Mouse (Mus musculus) E14TG2a.4 (cell line): ENCODE results near the gene Idnk.
"Not testable (repeated sequence)": the region's sequence is repeated elsewhere in the genome, so short reads cannot be mapped to it uniquely, and the experiment has no call there.

ENCODE experiments used
- CTCF ChIP-seq: conservative IDR thresholded peaks from 2 replicates; pipeline ENCODE4 v1.5.1; 2014; ENCODE audit warnings: low read length
- NANOG ChIP-seq: IDR thresholded peaks from 2 replicates; pipeline ENCODE4 v1.6.1; 2014; ENCODE audit warnings: borderline replicate concordance, low read length, mixed read lengths

- not testable (repeated sequence) for TF ChIP-seq CTCF, NANOG
These were observed 10.8 kb upstream of the Idnk start for GRCm38 (mm10) chr13:58146603-58147002.
